Mouse (Mus musculus): ENCODE data around the gene Spef1. TPM values are rescaled to one million over a fixed set of nuclear protein-coding genes. Genes with fewer than 3 reads are reported as not detected.

Gene Spef1
- polyA plus RNA-seq, 1 experiment from 2014 or later: 11.5 TPM

DNA sequence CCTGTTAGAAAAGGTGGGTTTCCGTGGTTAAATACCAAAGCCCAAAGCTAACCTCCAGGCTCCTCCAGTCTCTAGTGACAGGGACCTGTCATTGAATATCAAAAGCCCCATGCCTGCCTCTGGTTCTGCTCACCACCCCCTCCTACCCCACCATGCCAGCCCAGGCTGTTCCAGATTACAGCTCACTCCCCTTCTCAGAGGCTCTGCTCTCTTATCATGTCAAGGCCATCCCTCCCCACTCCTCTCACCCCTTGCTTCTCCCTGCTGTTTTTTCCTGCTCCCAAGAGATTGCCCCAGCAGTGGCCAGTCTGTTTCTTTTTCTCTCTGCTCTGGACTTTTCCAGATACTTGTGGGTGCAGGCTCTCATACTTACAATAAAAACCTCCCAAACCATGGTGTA is 36.5 kb upstream of the Spef1 start:
- no peak for ATAC-seq (ENCODE audit: low FRiP score)
- H3K9me3 ChIP-seq (ENCODE audit: control insufficient read depth, low read length): no peaks in the 10 kb centered on the region
- no peak overlapping the region for H3K9ac ChIP-seq
- H3K4me2 ChIP-seq (replicated peaks): no peak overlapping the region
- H3K36me3 ChIP-seq (replicated peaks; ENCODE audit: control insufficient read depth, insufficient read depth): no peaks in the 10 kb centered on the region
- DNase-seq (ENCODE audit: low spot score): no peak
- no peaks in the 10 kb centered on the region for H3K4me1 ChIP-seq (replicated peaks; ENCODE audit: control insufficient read depth, insufficient read depth, low read length)
- no peak overlapping the region for H3K4me3 ChIP-seq (replicated peaks; ENCODE audit: low read length)
- WGBS: 77% methylated on average over 1 of the region's 1 CpGs
- no peak overlapping the region for H3K27ac ChIP-seq
- no peaks in the 10 kb centered on the region for H3K27me3 ChIP-seq (ENCODE audit: control insufficient read depth, insufficient read depth, low read length)

DNA sequence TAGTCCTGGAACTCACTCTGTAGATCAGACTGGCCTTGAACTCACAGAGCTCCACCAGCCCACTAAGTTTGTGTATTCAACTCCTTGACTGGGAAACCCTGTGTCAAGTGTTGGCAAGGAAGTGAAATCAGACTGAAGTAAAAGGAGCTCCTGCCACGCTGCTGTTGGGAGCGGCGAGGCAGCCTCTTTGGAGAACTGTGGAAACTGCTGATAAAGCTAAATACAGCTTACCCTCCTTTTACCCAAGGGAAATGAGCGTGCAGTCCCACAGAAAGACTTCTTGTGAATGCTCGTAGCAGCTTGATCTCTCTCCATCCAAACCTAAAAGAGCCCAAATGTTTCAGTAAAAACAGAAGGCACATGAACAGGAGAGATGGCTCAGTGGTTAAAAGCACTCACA is 35.5 kb upstream of the Spef1 start:
- Histone ChIP-seq H3K4me3 (replicated peaks; ENCODE audit: low read length) (no peak overlapping the region), H3K27me3 (ENCODE audit: control insufficient read depth, insufficient read depth, low read length) (no peaks in the 10 kb centered on the region), H3K4me2 (replicated peaks) (no peak overlapping the region), H3K4me1 (replicated peaks; ENCODE audit: control insufficient read depth, insufficient read depth, low read length) (no peaks in the 10 kb centered on the region), H3K9ac (no peak overlapping the region), H3K9me3 (ENCODE audit: control insufficient read depth, low read length) (no peaks in the 10 kb centered on the region), H3K36me3 (replicated peaks; ENCODE audit: control insufficient read depth, insufficient read depth) (no peaks in the 10 kb centered on the region), H3K27ac (no peak overlapping the region)
- ATAC-seq (ENCODE audit: low FRiP score): no peak
- DNase-seq (ENCODE audit: low spot score): no peak
- WGBS: 53% methylated on average over 5 of the region's 5 CpGs

DNA sequence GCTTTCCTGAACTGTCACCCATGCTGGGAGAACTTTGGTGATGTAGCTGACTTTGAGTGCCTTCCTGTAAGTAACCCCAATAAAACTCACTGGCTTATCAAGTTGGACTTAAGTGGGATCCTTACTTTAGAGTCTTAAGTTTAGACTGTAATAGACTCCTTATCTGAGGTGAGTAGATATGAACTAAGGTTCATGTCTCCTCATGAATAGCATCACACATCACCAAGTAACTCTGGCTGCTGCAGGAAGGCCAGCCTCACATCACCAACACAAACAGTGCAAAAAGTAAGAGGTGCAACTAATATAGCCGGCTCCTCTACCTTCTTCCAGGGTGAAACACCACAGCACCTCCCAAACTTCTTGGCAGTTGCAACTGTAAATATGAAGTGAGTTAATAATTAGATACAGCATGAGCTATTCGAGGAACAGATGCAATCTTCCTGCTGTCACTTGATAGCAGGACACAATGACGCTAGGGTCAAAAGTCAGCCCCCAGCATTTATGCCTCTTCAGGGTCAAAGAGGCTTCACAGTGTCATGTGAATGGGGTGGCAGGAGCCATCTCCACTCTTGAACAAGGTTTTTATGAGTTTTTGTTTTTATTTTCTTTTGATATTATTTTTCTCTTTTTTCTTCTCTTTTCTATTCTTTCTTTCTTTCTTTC is 34.9 kb upstream of the Spef1 start:
- WGBS: 73% methylated on average over 3 of the region's 3 CpGs
- H3K36me3 ChIP-seq (replicated peaks; ENCODE audit: control insufficient read depth, insufficient read depth): no peaks in the 10 kb centered on the region
- H3K27ac ChIP-seq: no peak overlapping the region
- H3K27me3 ChIP-seq (ENCODE audit: control insufficient read depth, insufficient read depth, low read length): no peaks in the 10 kb centered on the region
- H3K4me1 ChIP-seq (replicated peaks; ENCODE audit: control insufficient read depth, insufficient read depth, low read length): no peaks in the 10 kb centered on the region
- no peak overlapping the region for H3K4me2 ChIP-seq (replicated peaks)
- H3K9me3 ChIP-seq (ENCODE audit: control insufficient read depth, low read length): no peaks in the 10 kb centered on the region
- DNase-seq (ENCODE audit: low spot score) (no peak), ATAC-seq (ENCODE audit: low FRiP score) (no peak)
- H3K9ac ChIP-seq: no peak overlapping the region
- no peak overlapping the region for H3K4me3 ChIP-seq (replicated peaks; ENCODE audit: low read length)

DNA sequence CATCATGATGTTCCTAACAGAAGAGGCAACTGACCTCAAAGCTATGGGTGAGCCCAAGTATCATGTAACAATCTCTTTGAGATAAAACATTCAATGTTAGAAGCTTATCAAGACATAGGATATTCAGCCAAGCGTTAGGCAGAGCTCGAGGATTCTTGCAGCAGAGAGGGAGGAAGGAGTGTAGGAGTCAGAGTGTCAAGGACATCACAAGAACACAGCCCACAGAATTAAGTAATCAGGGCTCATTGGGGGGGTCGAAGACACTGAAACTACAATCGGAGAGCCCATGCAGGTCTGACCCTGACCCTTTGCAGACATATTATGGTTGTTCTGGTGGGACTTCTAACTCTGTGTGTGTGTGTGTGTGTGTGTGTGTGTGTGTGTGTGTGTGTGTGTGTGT is 32.9 kb upstream of the Spef1 start:
- no peak for ATAC-seq (ENCODE audit: low FRiP score)

DNA sequence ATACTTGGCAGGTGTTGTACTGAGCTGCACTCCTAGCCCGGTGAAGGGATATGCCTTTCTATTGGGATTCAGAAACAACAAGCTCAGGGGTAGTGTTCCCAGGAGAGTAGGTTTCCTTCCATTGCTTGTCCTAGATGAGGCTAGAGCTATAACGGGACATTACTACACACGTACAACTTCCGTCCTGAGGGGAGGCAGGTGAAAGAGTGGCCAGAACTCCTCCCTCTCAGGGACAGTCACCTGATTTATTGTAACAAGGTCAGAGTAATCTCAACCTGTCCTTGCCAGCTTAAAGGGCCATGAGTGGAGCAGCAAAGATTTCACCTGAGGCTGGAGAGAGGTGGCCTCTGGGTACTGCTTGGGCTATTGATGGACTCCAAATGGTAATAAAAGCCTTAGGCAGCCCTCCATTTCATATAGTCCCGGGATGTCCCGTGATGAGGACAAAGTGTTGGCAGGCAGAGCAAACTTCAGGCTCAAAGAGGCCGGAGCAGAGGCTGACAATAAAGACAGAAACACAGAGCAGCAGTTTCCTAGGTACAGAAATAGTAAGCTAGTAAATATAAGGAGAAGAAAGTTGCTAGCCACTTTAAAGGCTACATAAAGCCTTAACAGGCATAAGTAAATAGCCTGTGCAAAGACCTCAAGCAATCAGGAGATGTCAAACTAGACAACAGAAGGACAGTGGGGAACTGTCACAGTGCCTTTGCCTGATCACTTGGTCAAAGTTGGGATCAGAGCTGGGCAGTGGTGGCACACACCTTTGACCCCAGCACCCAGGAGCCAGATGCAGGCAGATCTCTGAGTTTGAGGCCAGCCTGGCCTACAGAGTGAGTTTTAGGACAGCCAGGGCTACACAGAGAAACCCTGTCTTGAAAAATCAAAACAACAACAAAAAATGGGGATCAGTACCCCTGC is 29.1 kb upstream of the Spef1 start:
- peaks cover 5% of the 10 kb centered on the region for H3K4me1 ChIP-seq (replicated peaks; ENCODE audit: control insufficient read depth, insufficient read depth, low read length)

More for the DNA sequence above, 32.9 kb upstream of the Spef1 start:
- Histone ChIP-seq H3K4me3 (replicated peaks; ENCODE audit: low read length) (no peak overlapping the region), H3K9ac (no peak overlapping the region), H3K27me3 (ENCODE audit: control insufficient read depth, insufficient read depth, low read length) (no peaks in the 10 kb centered on the region), H3K27ac (no peak overlapping the region), H3K36me3 (replicated peaks; ENCODE audit: control insufficient read depth, insufficient read depth) (no peaks in the 10 kb centered on the region), H3K9me3 (ENCODE audit: control insufficient read depth, low read length) (no peaks in the 10 kb centered on the region), H3K4me2 (replicated peaks) (no peak overlapping the region), H3K4me1 (replicated peaks; ENCODE audit: control insufficient read depth, insufficient read depth, low read length) (no peaks in the 10 kb centered on the region)
- WGBS: 83% methylated on average over 4 of the region's 4 CpGs
- DNase-seq (ENCODE audit: low spot score): no peak

DNA sequence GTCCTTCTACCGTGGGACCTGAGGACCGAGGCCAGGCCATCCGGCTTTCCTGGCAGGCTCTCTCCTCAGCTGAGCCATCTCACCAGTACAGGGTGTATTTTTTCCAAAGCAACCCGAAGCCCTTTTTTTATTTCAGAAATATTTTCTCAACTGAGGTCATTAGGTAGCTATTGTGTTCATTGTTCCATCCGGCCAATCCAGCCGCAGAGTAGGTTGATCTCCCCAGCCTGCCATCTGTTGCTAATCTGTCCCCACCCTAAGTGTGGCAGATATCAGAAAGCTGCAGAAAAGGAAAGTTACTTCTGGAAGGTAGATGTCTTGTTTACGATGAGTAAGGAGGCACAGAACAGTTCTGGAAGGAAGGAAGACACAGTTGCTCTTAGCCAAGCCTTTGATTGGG is 26.7 kb upstream of the Spef1 start:
- H3K4me3 ChIP-seq (replicated peaks; ENCODE audit: low read length): no peak overlapping the region
- no peak overlapping the region for H3K4me2 ChIP-seq (replicated peaks)
- H3K36me3 ChIP-seq (replicated peaks; ENCODE audit: control insufficient read depth, insufficient read depth): peaks cover 10% of the 10 kb centered on the region
- no peaks in the 10 kb centered on the region for H3K27me3 ChIP-seq (ENCODE audit: control insufficient read depth, insufficient read depth, low read length)
- no peak for ATAC-seq (ENCODE audit: low FRiP score)
- no peak for DNase-seq (ENCODE audit: low spot score)
- H3K9ac ChIP-seq: no peak overlapping the region
- no peaks in the 10 kb centered on the region for H3K9me3 ChIP-seq (ENCODE audit: control insufficient read depth, low read length)
- H3K27ac ChIP-seq: no peak overlapping the region
- 86% methylated on average over 7 of the region's 7 CpGs for WGBS
- H3K4me1 ChIP-seq (replicated peaks; ENCODE audit: control insufficient read depth, insufficient read depth, low read length): peaks cover 16% of the 10 kb centered on the region

More for the DNA sequence above, 29.1 kb upstream of the Spef1 start:
- Histone ChIP-seq H3K9me3 (ENCODE audit: control insufficient read depth, low read length) (no peaks in the 10 kb centered on the region), H3K9ac (no peak overlapping the region), H3K4me3 (replicated peaks; ENCODE audit: low read length) (no peak overlapping the region), H3K4me2 (replicated peaks) (no peak overlapping the region), H3K27ac (no peak overlapping the region), H3K27me3 (ENCODE audit: control insufficient read depth, insufficient read depth, low read length) (no peaks in the 10 kb centered on the region), H3K36me3 (replicated peaks; ENCODE audit: control insufficient read depth, insufficient read depth) (peaks cover 10% of the 10 kb centered on the region)
- WGBS: 87% methylated on average over 7 of the region's 7 CpGs
- no peak for DNase-seq (ENCODE audit: low spot score)
- no peak for ATAC-seq (ENCODE audit: low FRiP score)

DNA sequence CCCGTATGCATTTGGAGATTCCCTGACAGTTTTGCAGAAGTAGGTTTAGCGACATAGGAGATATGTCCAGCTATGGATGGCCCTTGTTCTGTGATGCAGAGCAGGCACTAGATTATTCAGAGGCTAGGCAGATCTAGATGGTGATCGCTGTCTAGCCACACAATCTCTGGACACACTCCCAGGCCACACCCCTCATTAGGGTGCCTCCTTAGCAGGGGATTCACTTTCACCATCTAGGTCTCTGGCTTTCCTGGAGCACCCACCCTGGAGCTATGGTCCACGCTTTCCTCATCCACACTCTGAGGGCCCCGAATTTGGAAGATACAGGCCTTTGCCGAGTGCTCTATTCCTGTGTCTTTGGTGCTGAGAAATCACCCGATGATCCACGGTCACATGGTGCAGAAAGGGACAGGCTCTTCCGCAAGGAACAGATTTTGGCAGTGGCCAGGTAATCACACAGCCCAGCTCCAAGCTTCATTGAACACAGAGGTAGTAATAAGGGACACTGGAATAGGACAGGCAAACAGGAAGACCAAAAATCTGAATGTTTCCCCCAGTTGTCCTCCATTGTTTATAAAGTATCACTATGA is 24.0 kb upstream of the Spef1 start:
- Histone ChIP-seq H3K9ac (peak overlapping the region; percentile 72), H3K9me3 (ENCODE audit: control insufficient read depth, low read length) (no peaks in the 10 kb centered on the region), H3K4me2 (replicated peaks) (peak overlapping the region; percentile 80), H3K36me3 (replicated peaks; ENCODE audit: control insufficient read depth, insufficient read depth) (peaks cover 10% of the 10 kb centered on the region), H3K27me3 (ENCODE audit: control insufficient read depth, insufficient read depth, low read length) (no peaks in the 10 kb centered on the region), H3K4me3 (replicated peaks; ENCODE audit: low read length) (peak overlapping the region; percentile 52), H3K4me1 (replicated peaks; ENCODE audit: control insufficient read depth, insufficient read depth, low read length) (peaks cover 16% of the 10 kb centered on the region), H3K27ac (peak overlapping the region; percentile 88)
- no peak for DNase-seq (ENCODE audit: low spot score)
- WGBS: 71% methylated on average over 9 of the region's 9 CpGs
- ATAC-seq (ENCODE audit: low FRiP score): no peak

DNA sequence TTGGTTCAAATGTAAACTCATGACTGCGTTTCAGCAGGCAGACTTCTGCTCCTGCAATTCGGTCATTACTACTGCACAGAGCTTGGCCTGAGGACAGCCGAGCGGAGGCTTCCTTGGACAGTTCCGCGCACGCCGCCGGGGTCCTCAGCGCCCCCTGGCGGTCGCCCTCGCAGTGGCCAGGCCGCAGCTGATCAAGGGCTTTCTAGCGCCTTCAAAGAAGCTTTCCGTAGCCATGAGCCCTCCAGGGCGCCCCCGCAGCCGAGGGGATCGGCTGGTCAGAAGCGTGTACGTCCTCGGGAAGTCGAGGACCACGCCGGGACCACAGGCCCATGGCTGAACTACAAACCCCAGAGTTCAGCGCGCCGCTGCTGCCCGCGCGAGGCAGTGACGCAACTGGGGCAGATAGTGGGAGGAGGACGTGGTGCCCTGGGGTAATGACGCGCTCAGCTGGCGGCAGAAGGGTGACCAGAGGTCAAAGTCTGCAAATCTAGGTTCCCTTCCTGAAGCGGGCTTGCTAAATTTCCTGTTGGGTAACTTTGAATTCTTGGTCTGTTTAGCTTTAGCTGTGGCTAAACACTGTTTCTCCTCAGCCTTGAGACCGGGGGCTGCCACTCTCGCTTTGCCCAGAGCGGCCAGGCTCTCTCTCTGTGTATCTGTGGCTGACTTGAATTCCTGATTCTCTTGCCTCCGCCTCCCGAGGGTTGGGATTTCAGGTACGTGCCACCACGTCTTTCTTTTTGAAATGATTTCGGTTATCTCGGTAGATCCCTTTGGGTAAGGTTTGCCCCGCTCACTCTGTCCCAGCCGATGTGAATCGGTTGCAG is 23.1 kb upstream of the Spef1 start:
- peak; percentile 96 for DNase-seq (ENCODE audit: low spot score)
- 1% methylated on average over 50 of the region's 50 CpGs for WGBS
- Histone ChIP-seq H3K4me3 (replicated peaks; ENCODE audit: low read length) (peak overlapping the region; percentile 52), H3K4me1 (replicated peaks; ENCODE audit: control insufficient read depth, insufficient read depth, low read length) (peaks cover 16% of the 10 kb centered on the region), H3K4me2 (replicated peaks) (peak overlapping the region; percentile 80), H3K9me3 (ENCODE audit: control insufficient read depth, low read length) (no peaks in the 10 kb centered on the region), H3K27ac (peak overlapping the region; percentile 88), H3K36me3 (replicated peaks; ENCODE audit: control insufficient read depth, insufficient read depth) (peaks cover 10% of the 10 kb centered on the region), H3K9ac (peak overlapping the region; percentile 72), H3K27me3 (ENCODE audit: control insufficient read depth, insufficient read depth, low read length) (no peaks in the 10 kb centered on the region)
- peak; percentile 97 for ATAC-seq (ENCODE audit: low FRiP score)
